Mouse (Mus musculus) embryonic stem cell, embryonic (primary cell): ENCODE data around the gene Hoxb4.

Experiments used
- CTCF ChIA-PET, 4 experiments: fragments of 300-600 bp in 2 of 4; fragments of 350-600 bp in 2 of 4; sonication (Branson Sonifier 250); formaldehyde crosslinking; loops; one replicate each; lab custom pipeline; 2022; ENCODE audit warnings: inconsistent platforms in 2 of 4; lab: Charles Lee
- POLR2A ChIA-PET, 4 experiments: fragments of 300-600 bp in 2 of 4; fragments of 350-600 bp in 2 of 4; sonication (Branson Sonifier 250); formaldehyde crosslinking; loops; one replicate each; lab custom pipeline; 2022; ENCODE audit warnings: antibody characterized with exemption in 4 of 4, inconsistent platforms in 1 of 4; lab: Charles Lee

Gene Hoxb4

GRCm38 (mm10) chr11:96345220-96345892 lies 27.3 kb downstream of the Hoxb4 start:
- POLR2A ChIA-PET = interaction anchor here in 3 of 4 experiments (0.6 to 1.5 kb wide), 4 partner anchors 12 to 62 kb away, joined by 3 to 4 read pairs (median 4); no protein-coding TSS in a partner anchor
- CTCF ChIA-PET = interaction anchor here in 3 of 4 experiments (0.6 to 1.1 kb wide), 7 partner anchors 9 to 217 kb away, joined by 3 to 5 read pairs (median 3); no protein-coding TSS in a partner anchor

- CTCF ChIA-PET = interaction anchor here in 3 of 4 experiments (0.6 to 1.1 kb wide), 6 partner anchors 8 to 216 kb away, joined by 3 to 5 read pairs (median 3); no protein-coding TSS in a partner anchor
- POLR2A ChIA-PET = interaction anchor here in 2 of 4 experiments (0.6 to 1.5 kb wide), 4 partner anchors 9 to 37 kb away, joined by 3 to 6 read pairs (median 4); no protein-coding TSS in a partner anchor
Measured at GRCm38 (mm10) chr11:96345893-96346806, 28.1 kb downstream of the Hoxb4 start.

- ChIA-PET CTCF (no interaction called here), POLR2A (interaction anchor here in 3 of 4 experiments (0.6 to 1.5 kb wide), 4 partner anchors 8 to 268 kb away, joined by 3 to 6 read pairs (median 4); no protein-coding TSS in a partner anchor)
Measured at GRCm38 (mm10) chr11:96346916-96347520, 29.0 kb downstream of the Hoxb4 start.

- ChIA-PET CTCF (interaction anchor here in 3 of 4 experiments (0.6 to 0.7 kb wide), 4 partner anchors 68 to 232 kb away, joined by 3 to 9 read pairs (median 3); no protein-coding TSS in a partner anchor), POLR2A (interaction anchor here in 1 of 4 experiments (0.6 to 1.5 kb wide), 6 partner anchors 8 to 267 kb away, joined by 3 to 6 read pairs (median 4); no protein-coding TSS in a partner anchor)
Measured at GRCm38 (mm10) chr11:96347717-96348116, 29.6 kb downstream of the Hoxb4 start.

- CTCF ChIA-PET = interaction anchor here in 3 of 4 experiments (0.6 to 0.7 kb wide), 4 partner anchors 68 to 232 kb away, joined by 3 to 9 read pairs (median 3); no protein-coding TSS in a partner anchor
- POLR2A ChIA-PET = interaction anchor here in 2 of 4 experiments (0.6 to 1.2 kb wide), 5 partner anchors 9 to 1275 kb away, joined by 3 to 5 read pairs (median 3); no protein-coding TSS in a partner anchor
Measured at GRCm38 (mm10) chr11:96348141-96348928, 30.3 kb downstream of the Hoxb4 start.

GRCm38 (mm10) chr11:96348988-96349387 lies 30.9 kb downstream of the Hoxb4 start:
- ChIA-PET POLR2A (interaction anchor here in 3 of 4 experiments (0.5 to 0.9 kb wide), 4 partner anchors 16 to 1274 kb away, joined by 3 to 6 read pairs (median 4); no protein-coding TSS in a partner anchor), CTCF (interaction anchor here in 2 of 4 experiments (0.5 to 1.4 kb wide), 2 partner anchors 59 to 72 kb away, joined by 3 to 4 read pairs; no protein-coding TSS in a partner anchor)

- ChIA-PET POLR2A (interaction anchor here in 3 of 4 experiments (0.5 to 1.0 kb wide), 6 partner anchors 16 to 290 kb away, joined by 3 to 6 read pairs (median 4); no protein-coding TSS in a partner anchor), CTCF (interaction anchor here (0.5 to 1.4 kb wide), 5 partner anchors 9 to 73 kb away, joined by 3 to 4 read pairs (median 3); no protein-coding TSS in a partner anchor)
Measured at GRCm38 (mm10) chr11:96349491-96350340, 31.6 kb downstream of the Hoxb4 start.

GRCm38 (mm10) chr11:96350341-96350624 lies 32.2 kb downstream of the Hoxb4 start, which contains the start of gene Hoxb2:
TSS of gene Hoxb2 (plus strand) at chr11:96350525.
- CTCF ChIA-PET = interaction anchor here in 3 of 4 experiments (0.6 to 1.4 kb wide), 4 partner anchors 9 to 57 kb away, joined by 3 to 4 read pairs (median 3); no protein-coding TSS in a partner anchor
- POLR2A ChIA-PET = interaction anchor here in 3 of 4 experiments (0.6 to 1.0 kb wide), 3 partner anchors 25 to 81 kb away, joined by 3 to 6 read pairs (median 3); no protein-coding TSS in a partner anchor

GRCm38 (mm10) chr11:96350791-96351190 lies 32.7 kb downstream of the Hoxb4 start:
- ChIA-PET CTCF (no interaction called here), POLR2A (interaction anchor here in 2 of 4 experiments (0.6 to 1.0 kb wide), 3 partner anchors 24 to 82 kb away, joined by 3 read pairs; no protein-coding TSS in a partner anchor)

- ChIA-PET POLR2A (interaction anchor here in 1 of 4 experiments (0.6 kb wide), 1 partner anchor 25 kb away, joined by 3 read pairs; no protein-coding TSS in a partner anchor), CTCF (no interaction called here)
Measured at GRCm38 (mm10) chr11:96351312-96351711, 33.2 kb downstream of the Hoxb4 start.

GRCm38 (mm10) chr11:96351831-96352230 lies 33.8 kb downstream of the Hoxb4 start:
- ChIA-PET CTCF (interaction anchor here in 2 of 4 experiments (0.6 to 1.3 kb wide), 3 partner anchors 27 to 184 kb away, joined by 3 to 6 read pairs (median 5); no protein-coding TSS in a partner anchor), POLR2A (interaction anchor here in 3 of 4 experiments (0.6 to 1.2 kb wide), 4 partner anchors 10 to 388 kb away, joined by 3 to 4 read pairs (median 4); partner anchors contain the start of gene Hoxb3 (in 1 of the 3))

GRCm38 (mm10) chr11:96352691-96353521 lies 34.8 kb downstream of the Hoxb4 start:
- POLR2A ChIA-PET = interaction anchor here (0.5 to 1.7 kb wide), 8 partner anchors 11 to 1214 kb away, joined by 3 to 7 read pairs (median 4); partner anchors contain the start of genes Hoxb1 (in 1 of the 4) and Hoxb3 (in 1 of the 4)
- CTCF ChIA-PET = interaction anchor here (0.6 to 1.3 kb wide), 8 partner anchors 26 to 729 kb away, joined by 3 to 6 read pairs (median 4); no protein-coding TSS in a partner anchor

- CTCF ChIA-PET = interaction anchor here (0.5 to 1.7 kb wide), 9 partner anchors 8 to 1324 kb away, joined by 3 to 12 read pairs (median 5); no protein-coding TSS in a partner anchor
- POLR2A ChIA-PET = interaction anchor here (0.6 to 1.7 kb wide), 8 partner anchors 12 to 83 kb away, joined by 3 to 10 read pairs (median 4); partner anchors contain the start of gene Hoxb1 (in 2 of the 4)
Measured at GRCm38 (mm10) chr11:96353522-96353841, 35.4 kb downstream of the Hoxb4 start.

- CTCF ChIA-PET = interaction anchor here (0.5 to 1.7 kb wide), 11 partner anchors 8 to 1323 kb away, joined by 3 to 12 read pairs (median 4); no protein-coding TSS in a partner anchor
- POLR2A ChIA-PET = interaction anchor here (0.6 to 1.7 kb wide), 10 partner anchors 12 to 495 kb away, joined by 3 to 10 read pairs (median 4); partner anchors contain the start of gene Hoxb1 (in 2 of the 4)
Measured at GRCm38 (mm10) chr11:96353939-96354338, 35.9 kb downstream of the Hoxb4 start.
